Mouse (Mus musculus) forebrain, embryonic 11.5 days (tissue): ENCODE measurements around the gene Rnf31. TPM values are rescaled to one million over a fixed set of nuclear protein-coding genes. Genes with fewer than 3 reads are reported as not detected.

Experiments used
- ATAC-seq: fragments of 200-750 bp; cut with Nextera tagmentation; replicated peaks from 2 replicates; pipeline ENCODE4 v1.8.0; 2017; ENCODE audit warnings: moderate TSS enrichment; ENCODE audit not compliant: low FRiP score
- DNase-seq: peaks from one replicate; pipeline ENCODE4 v3.0.0-alpha.2; 2017; ENCODE audit warnings: low spot score
- H3K27ac ChIP-seq: fragments of 300-500 bp; sonication (generic); 2 replicates; pipeline ENCODE4 v1.5.1; 2014; ENCODE audit warnings: low read depth, low read length
- H3K27me3 ChIP-seq: fragments of 300-500 bp; sonication (generic); 2 replicates; pipeline ENCODE4 v1.6.1; 2014; ENCODE audit warnings: mild to moderate bottlenecking, low read length, mixed read lengths; ENCODE audit not compliant: control insufficient read depth, insufficient read depth
- H3K36me3 ChIP-seq: fragments of 300-500 bp; sonication (generic); 2 replicates; pipeline ENCODE4 v1.6.1; 2014; ENCODE audit warnings: mild to moderate bottlenecking, low read length, moderate library complexity, mixed read lengths; ENCODE audit not compliant: control insufficient read depth, insufficient read depth
- H3K4me1 ChIP-seq: fragments of 300-500 bp; sonication (generic); replicated peaks from 2 replicates; pipeline ENCODE4 v1.6.1; 2014; ENCODE audit warnings: low read length, mixed read lengths; ENCODE audit not compliant: control insufficient read depth, insufficient read depth
- H3K4me2 ChIP-seq: fragments of 300-500 bp; sonication (generic); 2 replicates; pipeline ENCODE4 v1.6.1; 2014; ENCODE audit warnings: low read depth, mild to moderate bottlenecking, low read length, moderate library complexity, mixed read lengths; ENCODE audit not compliant: severe bottlenecking
- H3K4me3 ChIP-seq: fragments of 300-500 bp; sonication (generic); 2 replicates; pipeline ENCODE4 v1.5.1; 2014; ENCODE audit warnings: low read depth, low read length
- H3K9ac ChIP-seq: fragments of 300-500 bp; sonication (generic); 2 replicates; pipeline ENCODE4 v1.6.1; 2014; ENCODE audit warnings: low read length
- H3K9me3 ChIP-seq: fragments of 300-500 bp; sonication (generic); 2 replicates; pipeline ENCODE4 v1.6.1; 2016; ENCODE audit warnings: low read length, mixed read lengths; ENCODE audit not compliant: control insufficient read depth
- WGBS: fragments of 180-500 bp; shearing (Covaris S2); extraction: QIAGEN DNeasy Blood & Tissue Kit; methylation state at CpG from one replicate; pipeline ENCODE4 v1.1.7; 2014; 5-methylcytosine and 5-hydroxymethylcytosine counted together
- polyA plus RNA-seq: library from polyadenylated mRNA; unstranded; fragments of >200 nt; fragmentation: Nextera tagmentation; extraction: Ambion mirVana; gene quantifications from 2 replicates; pipeline ENCODE4 v1.2.1, GENCODE M21; 2014

The Rnf31 gene
- polyA plus RNA-seq, 1 experiment from 2014 or later, result 13.7 TPM

- peaks cover 22% of the 10 kb centered on the region; the same call in 1 of the 2 replicates for H3K36me3 ChIP-seq
- no peak for ATAC-seq
- no peak overlapping the region for H3K4me2 ChIP-seq
- no peak for DNase-seq
- no peak overlapping the region for H3K27ac ChIP-seq
- 94% methylated on average over 27 of the region's 27 CpGs for WGBS
- H3K27me3 ChIP-seq, result no peaks in the 10 kb centered on the region
- no peaks in the 10 kb centered on the region for H3K9me3 ChIP-seq
- no peak overlapping the region for H3K4me3 ChIP-seq
- no peak overlapping the region for H3K9ac ChIP-seq
- H3K4me1 ChIP-seq, result no peaks in the 10 kb centered on the region
Measured at GRCm38 (mm10) chr14:55628077-55628827, 36.7 kb downstream of the Rnf31 start.

- ATAC-seq, result no peak
- peaks cover 22% of the 10 kb centered on the region; the same call in 1 of the 2 replicates for H3K36me3 ChIP-seq
Measured at GRCm38 (mm10) chr14:55629312-55629711, 37.8 kb downstream of the Rnf31 start.

GRCm38 (mm10) chr14:55634874-55635522 lies 43.5 kb downstream of the Rnf31 start:
- no peaks in the 10 kb centered on the region for H3K27me3 ChIP-seq
- H3K4me3 ChIP-seq, result peak overlapping the region; percentile 64
- WGBS, result 3% methylated on average over 23 of the region's 23 CpGs
- DNase-seq, result no peak
- H3K9ac ChIP-seq, result peak overlapping the region; percentile 77
- H3K27ac ChIP-seq, result peak overlapping the region; percentile 53
- H3K4me2 ChIP-seq, result peak overlapping the region; percentile 93
- peaks cover 3% of the 10 kb centered on the region; the same call in 1 of the 2 replicates for H3K4me1 ChIP-seq
- no peaks in the 10 kb centered on the region for H3K9me3 ChIP-seq
- no peak; the same call in 1 of the 2 replicates for ATAC-seq
- H3K36me3 ChIP-seq, result peaks cover 10% of the 10 kb centered on the region

More at GRCm38 (mm10) chr14:55629312-55629711, 37.8 kb downstream of the Rnf31 start:
- H3K27ac ChIP-seq, result no peak overlapping the region
- H3K4me3 ChIP-seq, result no peak overlapping the region
- H3K27me3 ChIP-seq, result no peaks in the 10 kb centered on the region
- no peaks in the 10 kb centered on the region for H3K9me3 ChIP-seq
- H3K9ac ChIP-seq, result no peak overlapping the region
- DNase-seq, result peak; percentile 69
- H3K4me2 ChIP-seq, result no peak overlapping the region
- no peaks in the 10 kb centered on the region for H3K4me1 ChIP-seq
- 61% methylated on average over 5 of the region's 5 CpGs for WGBS

GRCm38 (mm10) chr14:55635523-55636007 lies 44.1 kb downstream of the Rnf31 start, which contains the start of gene Ipo4:
Ipo4 (minus strand) TSS chr14:55635957.
- ATAC-seq (peak; percentile 86), DNase-seq (peak; percentile 92)
- H3K9me3 ChIP-seq, result no peaks in the 10 kb centered on the region
- H3K4me2 ChIP-seq, result peak within 1 kb of the TSS; percentile 93
- H3K36me3 ChIP-seq, result peaks cover 15% of the 10 kb centered on the region
- no peaks in the 10 kb centered on the region for H3K27me3 ChIP-seq
- peak within 1 kb of the TSS; percentile 53 for H3K27ac ChIP-seq
- H3K9ac ChIP-seq, result peak within 1 kb of the TSS; percentile 77
- peak within 1 kb of the TSS; percentile 64 for H3K4me3 ChIP-seq
- WGBS, result 3% methylated on average over 33 of the region's 33 CpGs
- peaks cover 3% of the 10 kb centered on the region; the same call in 1 of the 2 replicates for H3K4me1 ChIP-seq

- no peak for ATAC-seq
- no peaks in the 10 kb centered on the region for H3K9me3 ChIP-seq
- DNase-seq, result no peak
- 94% methylated on average over 9 of the region's 9 CpGs for WGBS
- H3K4me1 ChIP-seq, result peaks cover 9% of the 10 kb centered on the region
- H3K36me3 ChIP-seq, result peaks cover 17% of the 10 kb centered on the region
- H3K27me3 ChIP-seq, result no peaks in the 10 kb centered on the region
- H3K4me2 ChIP-seq, result no peak within 1 kb of the TSS
- H3K27ac ChIP-seq, result no peak within 1 kb of the TSS
- no peak within 1 kb of the TSS for H3K9ac ChIP-seq
- no peak within 1 kb of the TSS for H3K4me3 ChIP-seq
Measured at GRCm38 (mm10) chr14:55637795-55638194, 46.3 kb downstream of the Rnf31 start, which contains the start of gene Gm49378. Gm49378 (minus strand) TSS chr14:55637895.

- Histone ChIP-seq H3K4me3 (no peak overlapping the region), H3K36me3 (peaks cover 14% of the 10 kb centered on the region), H3K4me1 (peaks cover 15% of the 10 kb centered on the region), H3K9ac (no peak overlapping the region), H3K9me3 (no peaks in the 10 kb centered on the region), H3K27ac (no peak overlapping the region), H3K27me3 (no peaks in the 10 kb centered on the region), H3K4me2 (no peak overlapping the region)
- 96% methylated on average over 14 of the region's 14 CpGs for whole genome bisulfite sequencing
- no peak for DNase-seq
- ATAC-seq, result no peak
Measured at GRCm38 (mm10) chr14:55640816-55641215, 49.3 kb downstream of the Rnf31 start.

GRCm38 (mm10) chr14:55641291-55641690 lies 49.8 kb downstream of the Rnf31 start:
- Histone ChIP-seq H3K36me3 (peaks cover 14% of the 10 kb centered on the region), H3K4me2 (no peak overlapping the region), H3K4me3 (no peak overlapping the region), H3K9ac (no peak overlapping the region), H3K27ac (no peak overlapping the region), H3K4me1 (peaks cover 15% of the 10 kb centered on the region), H3K9me3 (no peaks in the 10 kb centered on the region), H3K27me3 (no peaks in the 10 kb centered on the region)
- DNase-seq (no peak), ATAC-seq (no peak)
- 96% methylated on average over 13 of the region's 13 CpGs for WGBS

- peaks cover 15% of the 10 kb centered on the region for H3K4me1 ChIP-seq
- peaks cover 14% of the 10 kb centered on the region for H3K36me3 ChIP-seq
Measured at GRCm38 (mm10) chr14:55642679-55643059, 51.2 kb downstream of the Rnf31 start.

More at GRCm38 (mm10) chr14:55642679-55643059, 51.2 kb downstream of the Rnf31 start:
- ATAC-seq (peak; percentile 19), DNase-seq (no peak)
- Histone ChIP-seq H3K27ac (peak overlapping the region; percentile 87; the same call in 1 of the 2 replicates), H3K4me2 (peak overlapping the region; percentile 81), H3K9me3 (no peaks in the 10 kb centered on the region), H3K27me3 (no peaks in the 10 kb centered on the region), H3K9ac (peak overlapping the region; percentile 95), H3K4me3 (peak overlapping the region; percentile 66)
- 24% methylated on average over 8 of the region's 8 CpGs for WGBS
